Comparison of ENCODE assay signal across 28 mouse cellular contexts in genomic region chr8:8552779-8553178, GRCm38 (mm10).
DNase-seq lines count a peak whose midpoint lies in the region; ATAC-seq and TF ChIP-seq lines count a peak whose summit lies in the region.
"Had no signal": no experiment of that assay in that cellular context is flagged by ENCODE, and none has a peak within 500 bp of the region (broad histone marks: within the 10 kb centered on the region; RNA-seq: fewer than 3 reads in every experiment).

No protein-coding gene starts in this region.

- H3K9me3 ChIP-seq in hindbrain, postnatal 0 days (ENCODE audit: low read length), result no peaks in the 10 kb centered on the region
- peaks cover 6% of the 10 kb centered on the region; the same call in 1 of the 2 replicates for H3K9me3 ChIP-seq in hindbrain, embryonic 10.5 days
- H3K9me3 ChIP-seq in liver, embryonic 11.5 days (ENCODE audit: control insufficient read depth, low read length), result no peaks in the 10 kb centered on the region
- H3K9me3 ChIP-seq: embryonic facial prominence, embryonic 10.5 days; embryonic facial prominence, embryonic 15.5 days; forebrain, embryonic 13.5 days; hindbrain, embryonic 13.5 days; liver, embryonic 15.5 days; neural tube, embryonic 13.5 days had no signal

- no peaks in the 10 kb centered on the region for H3K27me3 ChIP-seq in hindbrain, postnatal 0 days (ENCODE audit: insufficient read depth, low read length)
- no peaks in the 10 kb centered on the region for H3K27me3 ChIP-seq in hindbrain, embryonic 10.5 days (ENCODE audit: insufficient read depth, poor library complexity, severe bottlenecking)
- no peaks in the 10 kb centered on the region for H3K27me3 ChIP-seq in liver, embryonic 11.5 days (replicated peaks; ENCODE audit: control insufficient read depth, insufficient read depth, low read length)
- H3K27me3 ChIP-seq: CH12.LX; embryonic facial prominence, embryonic 15.5 days; forebrain, embryonic 13.5 days; liver, embryonic 15.5 days; neural tube, embryonic 13.5 days had no signal

- H3K36me3 ChIP-seq in hindbrain, postnatal 0 days (ENCODE audit: insufficient read depth, low read length), result no peaks in the 10 kb centered on the region
- no peaks in the 10 kb centered on the region for H3K36me3 ChIP-seq in hindbrain, embryonic 10.5 days
- H3K36me3 ChIP-seq in liver, embryonic 11.5 days (ENCODE audit: control insufficient read depth, insufficient read depth, low read length), result no peaks in the 10 kb centered on the region
- H3K36me3 ChIP-seq: embryonic facial prominence, embryonic 10.5 days; embryonic facial prominence, embryonic 15.5 days; hindbrain, embryonic 13.5 days; liver, embryonic 15.5 days; midbrain, embryonic 10.5 days; neural tube, embryonic 13.5 days had no signal

- no peak overlapping the region for H3K9ac ChIP-seq in hindbrain, postnatal 0 days (replicated peaks; ENCODE audit: low read length)
- no peak overlapping the region for H3K9ac ChIP-seq in liver, embryonic 11.5 days (ENCODE audit: low read depth, low read length)
- H3K9ac ChIP-seq: embryonic facial prominence, embryonic 15.5 days; forebrain, embryonic 13.5 days; hindbrain, embryonic 13.5 days; liver, embryonic 15.5 days; lung, embryonic 14.5 days; neural tube, embryonic 13.5 days had no signal

- H3K4me1 ChIP-seq in hindbrain, postnatal 0 days (ENCODE audit: insufficient read depth, low read length), result no peaks in the 10 kb centered on the region
- no peaks in the 10 kb centered on the region for H3K4me1 ChIP-seq in hindbrain, embryonic 10.5 days (replicated peaks)
- no peaks in the 10 kb centered on the region for H3K4me1 ChIP-seq in liver, embryonic 11.5 days (replicated peaks; ENCODE audit: control insufficient read depth, insufficient read depth, low read length)
- H3K4me1 ChIP-seq: embryonic facial prominence, embryonic 10.5 days; embryonic facial prominence, embryonic 15.5 days; forebrain, embryonic 13.5 days; hindbrain, embryonic 13.5 days; liver, embryonic 15.5 days; midbrain, embryonic 10.5 days had no signal

- peak; percentile 56 for DNase-seq in hindbrain, postnatal 0 days (ENCODE audit: low spot score)
- no peak for DNase-seq in hindbrain, embryonic 10.5 days (ENCODE audit: low spot score)
- peak; percentile 10 for DNase-seq in Muller cell, postnatal 12 days (ENCODE audit: inconsistent ontology term)
- DNase-seq in cerebellum, adult 11-12 months, result peak; percentile 77
- DNase-seq in cerebellum, adult 9-11 months, result peak; percentile 81
- no peak for DNase-seq in heart, adult 9 months (ENCODE audit: low spot score in 2 of 2)
- DNase-seq in thymus, postnatal 10 days (ENCODE audit: low spot score in 2 of 2), result no peak
- no peak for DNase-seq in liver, embryonic 11.5 days (ENCODE audit: low spot score)
- DNase-seq: adrenal gland, adult 8-10 months; gastrocnemius, postnatal 10 days; heart, postnatal 36 days; kidney, adult 9 months; kidney, postnatal 10 days; liver; lung, embryonic 14.5 days; lung, postnatal 14 days; thymus, postnatal 25 days had no signal

- H3K4me2 ChIP-seq in hindbrain, postnatal 0 days (ENCODE audit: low read depth, low read length), result no peak overlapping the region
- H3K4me2 ChIP-seq in liver, embryonic 11.5 days, result no peak overlapping the region
- H3K4me2 ChIP-seq: embryonic facial prominence, embryonic 15.5 days; forebrain, embryonic 13.5 days; heart, embryonic 11.5 days; hindbrain, embryonic 13.5 days; liver, embryonic 15.5 days; lung, embryonic 14.5 days; neural tube, embryonic 13.5 days had no signal

- WGBS in hindbrain, postnatal 0 days, result 76% methylated on average over 1 of the region's 1 CpGs
- 79% methylated on average over 1 of the region's 1 CpGs for WGBS in hindbrain, embryonic 10.5 days
- WGBS in liver, embryonic 11.5 days, result 85% methylated on average over 1 of the region's 1 CpGs

- no peak overlapping the region for H3K27ac ChIP-seq in hindbrain, postnatal 0 days
- H3K27ac ChIP-seq in hindbrain, embryonic 10.5 days, result no peak overlapping the region
- H3K27ac ChIP-seq in liver, embryonic 11.5 days (ENCODE audit: low read depth, low read length), result no peak overlapping the region
- H3K27ac ChIP-seq: embryonic facial prominence, embryonic 10.5 days; embryonic facial prominence, embryonic 15.5 days; forebrain, embryonic 13.5 days; hindbrain, embryonic 13.5 days; liver, embryonic 15.5 days; midbrain, embryonic 10.5 days; neural tube, embryonic 13.5 days had no signal

- no peak overlapping the region for H3K4me3 ChIP-seq in hindbrain, postnatal 0 days (ENCODE audit: low read length)
- H3K4me3 ChIP-seq in hindbrain, embryonic 10.5 days, result no peak overlapping the region
- no peak overlapping the region for H3K4me3 ChIP-seq in liver, embryonic 11.5 days (ENCODE audit: low read depth, low read length)
- H3K4me3 ChIP-seq: embryonic facial prominence, embryonic 10.5 days; embryonic facial prominence, embryonic 15.5 days; forebrain, embryonic 13.5 days; hindbrain, embryonic 13.5 days; liver, embryonic 15.5 days; midbrain, embryonic 10.5 days; neural tube, embryonic 13.5 days had no signal

- TF ChIP-seq CTCF in hindbrain, postnatal 0 days (IDR thresholded peaks at IDR 0.05; ENCODE audit: low read depth), result no peak

- ATAC-seq in hindbrain, postnatal 0 days, result no peak
- ATAC-seq in liver, embryonic 11.5 days (replicated peaks; ENCODE audit: low FRiP score), result no peak
- ATAC-seq: forebrain, embryonic 13.5 days; intestine, postnatal 0 days; midbrain, embryonic 16.5 days had no signal

Comparison
In these comparisons a context has a peak if more than half of its experiments do, and no peak if none do; other contexts are left out.
1. DNase-seq: peak in hindbrain, postnatal 0 days (single experiment), Muller cell, postnatal 12 days (single experiment), cerebellum, adult 11-12 months (single experiment) and cerebellum, adult 9-11 months (single experiment); none in hindbrain, embryonic 10.5 days (single experiment), heart, adult 9 months (0 of 2), thymus, postnatal 10 days (0 of 2) and liver, embryonic 11.5 days (single experiment).